Mouse (Mus musculus) heart, embryonic 15.5 days (tissue): Measurements from ENCODE around the gene Lbh. TPM values are rescaled to one million over a fixed set of nuclear protein-coding genes. Genes with fewer than 3 reads are reported as not detected.

Experiments used
- ATAC-seq: fragments of 200-750 bp; cut with Nextera tagmentation; replicated peaks from 2 replicates; pipeline ENCODE4 v1.8.0; 2017; ENCODE audit warnings: low read depth, moderate TSS enrichment; ENCODE audit not compliant: insufficient number of reproducible peaks, insufficient read depth, low FRiP score
- H3K27ac ChIP-seq: fragments of 300-500 bp; sonication (generic); 2 replicates; pipeline ENCODE4 v1.5.1; 2015; ENCODE audit warnings: mild to moderate bottlenecking, inconsistent platforms
- H3K27me3 ChIP-seq: fragments of 300-500 bp; sonication (generic); 2 replicates; pipeline ENCODE4 v1.6.1; 2015; ENCODE audit warnings: inconsistent platforms
- H3K36me3 ChIP-seq: fragments of 300-500 bp; sonication (generic); 2 replicates; pipeline ENCODE4 v1.6.1; 2015; ENCODE audit warnings: mild to moderate bottlenecking, inconsistent platforms
- H3K4me1 ChIP-seq: fragments of 300-500 bp; sonication (generic); replicated peaks from 2 replicates; pipeline ENCODE4 v1.6.1; 2015; ENCODE audit warnings: inconsistent platforms
- H3K4me2 ChIP-seq: fragments of 300-500 bp; sonication (generic); 2 replicates; pipeline ENCODE4 v1.6.1; 2015; ENCODE audit warnings: inconsistent platforms, mild to moderate bottlenecking, moderate library complexity
- H3K4me3 ChIP-seq: fragments of 300-500 bp; sonication (generic); 2 replicates; pipeline ENCODE4 v1.5.1; 2015; ENCODE audit warnings: mild to moderate bottlenecking, inconsistent platforms
- H3K9ac ChIP-seq: fragments of 300-500 bp; sonication (generic); 2 replicates; pipeline ENCODE4 v1.6.1; 2015; ENCODE audit warnings: mild to moderate bottlenecking, inconsistent platforms
- H3K9me3 ChIP-seq: fragments of 300-500 bp; sonication (generic); replicated peaks from 2 replicates; pipeline ENCODE4 v1.6.1; 2016; ENCODE audit warnings: inconsistent platforms
- WGBS: fragments of 180-500 bp; shearing (Covaris S2); methylation state at CpG from one replicate; pipeline ENCODE4 v1.1.7; 2015; ENCODE audit warnings: mixed read lengths; 5-methylcytosine and 5-hydroxymethylcytosine counted together
- polyA plus RNA-seq: library from polyadenylated mRNA; unstranded; fragments of >200 nt; fragmentation: Nextera tagmentation; extraction: Ambion mirVana; gene quantifications from 2 replicates; pipeline ENCODE4 v1.2.1, GENCODE M21; 2015

Gene Lbh
- polyA plus RNA-seq, 1 experiment from 2014 or later, result 29.0 TPM

DNA sequence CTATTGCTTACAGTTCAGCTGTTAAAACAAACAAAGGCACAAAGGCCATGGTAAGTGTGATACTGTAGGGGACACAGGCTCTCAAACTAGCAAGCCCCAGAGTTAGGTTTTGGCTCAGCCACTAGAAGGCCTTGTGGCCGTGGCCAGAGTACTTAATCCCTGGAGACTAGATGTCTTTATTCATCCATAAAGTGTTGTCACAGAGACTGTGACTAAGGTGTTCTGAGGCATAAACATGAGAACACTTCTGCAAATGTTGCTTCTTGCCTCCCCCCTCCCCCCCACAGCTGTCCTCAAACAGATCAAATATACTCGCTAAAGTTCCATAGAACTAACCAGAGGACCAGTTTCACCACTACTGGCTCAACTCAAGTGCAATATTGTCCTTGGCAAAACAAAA is 4.0 kb upstream of the Lbh start:
- Histone ChIP-seq H3K4me2 (no peak overlapping the region), H3K27ac (no peak overlapping the region), H3K9me3 (no peaks in the 10 kb centered on the region), H3K4me3 (no peak overlapping the region), H3K27me3 (no peaks in the 10 kb centered on the region), H3K4me1 (peaks cover 33% of the 10 kb centered on the region), H3K36me3 (no peaks in the 10 kb centered on the region), H3K9ac (no peak overlapping the region)
- 85% methylated on average over 2 of the region's 2 CpGs for WGBS
- ATAC-seq, result no peak

DNA sequence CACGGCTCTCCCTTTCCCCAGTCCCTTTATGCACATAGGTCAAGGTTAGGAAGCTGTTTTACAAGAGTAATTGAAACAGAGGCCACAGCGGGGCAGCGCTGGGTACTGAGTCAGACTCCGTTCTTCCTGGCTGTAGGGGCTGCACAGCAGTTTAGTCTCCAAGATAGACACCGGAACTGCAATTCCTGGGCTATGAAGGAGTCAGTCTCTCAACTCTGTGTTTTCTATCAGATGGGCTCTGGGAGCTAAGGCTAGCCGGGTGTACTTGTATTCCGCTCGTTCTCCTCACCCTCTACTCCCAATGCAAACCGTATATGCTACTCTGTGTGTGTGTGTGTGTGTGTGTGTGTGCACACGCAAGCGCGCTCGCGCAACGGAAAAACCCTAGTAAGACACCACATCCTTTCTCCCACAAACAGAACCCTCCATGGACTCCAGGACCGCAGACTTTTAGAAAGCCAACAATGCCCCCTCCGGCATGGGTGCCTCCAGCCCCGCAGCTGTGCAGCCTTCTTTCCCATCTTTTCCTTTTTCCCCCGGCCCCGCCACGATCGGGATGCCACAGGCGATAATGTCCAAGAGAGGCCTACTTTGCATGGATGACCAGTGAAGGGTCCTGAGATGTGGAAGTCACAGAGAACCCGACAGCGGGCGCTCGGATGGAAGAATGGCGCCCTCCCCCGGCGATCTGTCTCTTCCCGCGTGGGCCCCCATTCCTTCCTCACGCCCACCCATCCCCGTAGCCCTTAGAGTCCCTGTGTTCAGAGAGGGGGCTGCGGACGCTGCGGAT is 669 bp upstream of the Lbh start:
- H3K36me3 ChIP-seq, result peaks cover 11% of the 10 kb centered on the region; the same call in 1 of the 2 replicates
- H3K27me3 ChIP-seq, result no peaks in the 10 kb centered on the region
- peak overlapping the region; percentile 88 for H3K4me3 ChIP-seq
- peak; percentile 27 for ATAC-seq
- H3K9me3 ChIP-seq, result no peaks in the 10 kb centered on the region
- H3K27ac ChIP-seq, result peak overlapping the region; percentile 95
- H3K4me2 ChIP-seq, result peak overlapping the region; percentile 86
- H3K9ac ChIP-seq, result peak overlapping the region; percentile 97
- WGBS, result 2% methylated on average over 37 of the region's 37 CpGs
- peaks cover 24% of the 10 kb centered on the region for H3K4me1 ChIP-seq

DNA sequence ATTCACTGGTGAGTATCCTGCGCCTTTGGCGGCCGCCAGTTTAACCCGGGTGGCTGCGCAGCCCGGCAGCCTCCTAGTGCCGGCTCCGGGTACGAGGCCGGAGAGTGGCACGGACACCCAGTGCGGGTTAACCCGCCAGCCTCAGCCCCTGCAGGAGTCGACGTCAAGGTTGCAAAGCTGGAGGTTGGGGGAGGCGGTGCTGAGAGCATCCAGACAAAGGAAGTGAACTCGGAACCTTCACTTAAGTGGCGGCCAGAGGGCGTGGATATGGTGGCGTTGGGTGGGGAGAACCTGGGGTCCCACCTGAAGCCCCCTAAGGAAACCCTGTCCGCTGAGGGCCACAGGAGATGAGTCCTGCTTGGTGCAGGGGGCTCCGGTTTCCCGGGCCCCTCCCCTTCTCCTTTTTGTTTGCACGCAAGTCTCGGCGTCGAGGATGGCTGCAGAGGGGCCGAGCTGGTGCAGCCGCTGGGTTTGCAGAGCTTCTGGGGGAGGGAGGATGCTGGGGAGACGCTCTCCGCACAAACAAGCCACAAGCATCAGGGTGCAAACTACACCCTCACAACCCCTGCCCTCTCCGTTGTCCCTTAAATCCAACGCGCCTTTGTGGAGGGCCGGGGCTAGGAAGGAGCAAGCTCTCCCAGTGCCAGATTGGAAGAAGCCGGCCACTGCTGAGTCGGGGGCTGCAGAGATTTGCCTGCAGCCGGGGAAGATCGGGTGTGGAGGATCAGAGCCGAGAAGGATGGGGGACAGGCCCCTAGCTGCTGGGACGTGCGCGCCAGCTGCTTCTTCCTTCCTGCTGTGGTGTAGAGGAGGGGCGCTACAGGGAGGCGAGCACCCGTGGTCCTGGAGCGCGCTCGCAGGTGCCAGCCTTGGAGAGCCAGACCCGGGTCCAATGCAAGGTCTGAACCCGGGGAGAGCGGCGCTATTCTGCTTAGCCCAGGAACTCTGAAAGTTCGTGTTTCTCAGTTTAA is 751 bp downstream of the Lbh start:
- ATAC-seq, result peak; percentile 25; the same call in 1 of the 2 replicates
- 0% methylated on average over 48 of the region's 54 CpGs for WGBS
- H3K9me3 ChIP-seq, result no peaks in the 10 kb centered on the region
- peak overlapping the region; percentile 95 for H3K27ac ChIP-seq
- peaks cover 25% of the 10 kb centered on the region for H3K36me3 ChIP-seq
- H3K27me3 ChIP-seq, result no peaks in the 10 kb centered on the region
- peak overlapping the region; percentile 88 for H3K4me3 ChIP-seq
- peak overlapping the region; percentile 97 for H3K9ac ChIP-seq
- peaks cover 23% of the 10 kb centered on the region for H3K4me1 ChIP-seq
- peak overlapping the region; percentile 86 for H3K4me2 ChIP-seq

DNA sequence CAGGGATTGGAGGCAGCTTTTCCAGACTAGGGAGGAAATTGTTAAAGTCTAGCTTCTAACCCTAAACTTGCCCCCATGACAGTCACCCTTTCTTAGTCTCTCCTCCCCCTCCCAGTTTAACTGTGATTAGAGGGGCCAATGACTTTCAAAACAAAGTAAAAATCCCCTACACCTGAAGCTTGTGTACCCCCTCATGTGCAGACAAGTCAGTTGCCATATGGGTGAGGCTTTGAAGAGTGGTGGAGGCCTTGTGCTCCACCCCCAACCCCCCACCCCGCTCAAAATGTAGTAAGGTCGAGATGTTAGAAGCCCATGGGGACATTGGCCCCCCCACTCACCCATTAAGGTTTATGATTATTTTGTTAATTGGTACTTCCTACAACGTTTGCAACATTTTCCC is 1.5 kb downstream of the Lbh start:
- no peaks in the 10 kb centered on the region for H3K27me3 ChIP-seq
- H3K4me2 ChIP-seq, result peak overlapping the region; percentile 86
- peak overlapping the region; percentile 97 for H3K9ac ChIP-seq
- peaks cover 28% of the 10 kb centered on the region for H3K36me3 ChIP-seq
- H3K4me1 ChIP-seq, result peaks cover 29% of the 10 kb centered on the region
- H3K9me3 ChIP-seq, result no peaks in the 10 kb centered on the region
- 12% methylated on average over 3 of the region's 3 CpGs for WGBS
- ATAC-seq, result no peak
- peak overlapping the region; percentile 95 for H3K27ac ChIP-seq
- H3K4me3 ChIP-seq, result peak overlapping the region; percentile 88

DNA sequence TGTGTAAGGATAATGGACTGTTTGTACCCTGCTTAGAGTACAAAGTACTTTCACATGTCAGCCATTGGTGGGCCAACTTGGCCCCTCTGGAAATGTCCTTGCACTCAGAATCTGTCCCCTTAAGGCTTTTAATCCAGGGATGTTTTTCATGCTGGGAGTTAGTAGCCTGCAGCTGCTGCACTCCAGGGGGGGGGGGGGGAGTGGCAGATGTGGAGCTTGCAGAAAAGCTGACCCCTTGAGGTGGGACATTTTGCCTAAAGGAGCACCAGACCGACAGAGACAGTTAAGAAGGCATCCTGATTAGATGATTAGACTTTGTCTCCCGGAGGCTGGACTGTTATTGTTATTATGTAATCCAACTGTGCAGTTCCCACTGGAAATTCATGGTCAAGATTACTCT is 2.3 kb downstream of the Lbh start:
- Histone ChIP-seq H3K4me3 (peak overlapping the region; percentile 88), H3K27ac (peak overlapping the region; percentile 83), H3K4me2 (peak overlapping the region; percentile 86), H3K9ac (peak overlapping the region; percentile 61), H3K9me3 (no peaks in the 10 kb centered on the region), H3K36me3 (peaks cover 30% of the 10 kb centered on the region), H3K4me1 (peaks cover 36% of the 10 kb centered on the region), H3K27me3 (no peaks in the 10 kb centered on the region)
- ATAC-seq, result no peak
- 11% methylated on average over 2 of the region's 2 CpGs for WGBS

DNA sequence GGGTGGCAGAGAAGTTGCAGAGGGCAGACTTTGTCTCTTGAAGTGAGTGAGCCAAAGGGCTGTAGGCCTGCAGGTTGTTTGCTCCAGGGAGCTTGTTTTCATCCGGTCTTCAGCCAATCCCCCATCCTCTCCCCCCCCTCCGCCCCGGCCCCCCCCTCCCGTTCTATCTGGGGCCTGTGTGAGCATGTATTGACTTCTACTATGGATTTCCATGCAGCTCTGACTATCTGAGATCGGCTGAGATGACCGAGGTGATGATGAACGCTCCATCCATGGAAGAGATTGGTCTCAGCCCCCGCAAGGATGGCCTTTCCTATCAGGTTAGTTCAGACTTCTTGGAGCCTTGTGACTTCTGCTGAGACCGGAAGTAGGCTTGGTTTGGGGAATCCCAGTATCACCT is 2.9 kb downstream of the Lbh start:
- Histone ChIP-seq H3K9me3 (no peaks in the 10 kb centered on the region), H3K4me1 (peaks cover 41% of the 10 kb centered on the region), H3K27me3 (no peaks in the 10 kb centered on the region), H3K27ac (peak overlapping the region; percentile 83), H3K4me3 (peak overlapping the region; percentile 88), H3K4me2 (peak overlapping the region; percentile 86), H3K36me3 (peaks cover 30% of the 10 kb centered on the region), H3K9ac (peak overlapping the region; percentile 61)
- WGBS, result 22% methylated on average over 9 of the region's 9 CpGs
- ATAC-seq, result no peak

DNA sequence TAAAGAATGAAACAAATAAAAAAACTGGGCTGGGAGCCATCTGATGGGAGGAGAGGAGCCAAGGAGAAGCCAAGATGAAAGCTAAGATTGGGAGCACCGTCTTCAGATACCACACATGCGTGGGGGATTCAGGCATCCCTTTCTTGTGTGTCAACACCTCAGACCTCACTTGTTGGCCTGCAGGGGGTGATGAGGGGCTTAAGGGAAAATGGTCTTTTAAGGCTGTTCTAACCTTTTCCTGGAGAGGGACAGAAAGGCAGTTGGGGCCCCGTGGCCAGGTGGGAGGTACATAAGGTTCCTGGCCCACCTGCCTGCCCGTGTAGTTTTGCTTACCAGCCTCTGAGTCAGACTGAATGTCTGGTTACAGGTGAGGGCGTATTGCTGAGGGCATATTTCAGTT is 4.1 kb downstream of the Lbh start:
- H3K9ac ChIP-seq, result peak overlapping the region; percentile 61
- peak overlapping the region; percentile 86 for H3K4me2 ChIP-seq
- ATAC-seq, result no peak
- 38% methylated on average over 5 of the region's 5 CpGs for WGBS
- peak overlapping the region; percentile 88 for H3K4me3 ChIP-seq
- peak overlapping the region; percentile 83 for H3K27ac ChIP-seq
- peaks cover 45% of the 10 kb centered on the region for H3K4me1 ChIP-seq
- H3K36me3 ChIP-seq, result peaks cover 39% of the 10 kb centered on the region
- H3K9me3 ChIP-seq, result no peaks in the 10 kb centered on the region
- H3K27me3 ChIP-seq, result no peaks in the 10 kb centered on the region

DNA sequence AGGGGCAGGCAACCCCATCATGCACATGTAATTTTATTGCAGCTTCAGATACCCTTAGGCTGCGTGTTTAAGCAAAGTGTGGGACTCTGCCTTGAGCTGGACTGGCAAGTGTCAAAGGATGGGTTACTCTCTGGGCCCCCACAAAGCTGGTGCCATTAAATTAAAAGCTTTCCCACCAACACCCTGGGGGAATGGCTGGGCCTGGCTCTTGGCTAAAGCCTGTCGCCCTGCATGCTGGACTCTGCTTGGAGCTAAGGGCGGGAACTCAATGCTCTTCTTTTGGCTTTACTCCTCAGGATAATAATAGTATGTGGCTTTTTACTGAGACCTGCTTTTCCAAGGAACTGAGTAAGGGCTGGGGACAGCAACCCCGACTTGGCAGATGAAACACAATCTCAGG is 5.2 kb downstream of the Lbh start:
- Histone ChIP-seq H3K4me3 (peak overlapping the region; percentile 88), H3K9ac (peak overlapping the region; percentile 61), H3K36me3 (peaks cover 43% of the 10 kb centered on the region), H3K4me2 (peak overlapping the region; percentile 86), H3K9me3 (no peaks in the 10 kb centered on the region), H3K4me1 (peaks cover 51% of the 10 kb centered on the region), H3K27ac (peak overlapping the region; percentile 83), H3K27me3 (no peaks in the 10 kb centered on the region)
- ATAC-seq, result no peak
- WGBS, result 54% methylated on average over 4 of the region's 4 CpGs

DNA sequence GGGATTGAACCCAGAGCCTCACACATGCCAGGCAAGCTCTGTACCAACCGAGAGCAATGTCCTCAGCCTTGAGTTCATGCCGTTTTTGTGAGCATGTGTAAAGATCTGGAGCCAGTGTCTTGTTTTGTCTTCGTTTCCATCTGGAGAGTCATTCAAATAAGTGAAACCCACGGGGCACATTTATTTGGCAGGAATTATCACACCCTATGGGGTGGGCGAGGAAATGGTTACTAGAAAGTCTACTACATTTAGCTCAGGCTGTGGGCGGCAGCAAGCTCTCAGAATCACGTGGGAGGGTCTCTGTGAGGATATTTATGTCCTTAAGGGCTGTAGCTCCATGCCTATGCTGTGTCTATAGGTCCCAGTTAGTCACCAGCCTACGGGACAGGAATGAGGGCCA is 6.2 kb downstream of the Lbh start:
- no peak for ATAC-seq
- Histone ChIP-seq H3K27me3 (no peaks in the 10 kb centered on the region), H3K27ac (peak overlapping the region; percentile 83), H3K4me2 (peak overlapping the region; percentile 86), H3K9me3 (no peaks in the 10 kb centered on the region), H3K36me3 (peaks cover 51% of the 10 kb centered on the region), H3K9ac (peak overlapping the region; percentile 52; the same call in 1 of the 2 replicates), H3K4me1 (peaks cover 59% of the 10 kb centered on the region), H3K4me3 (peak overlapping the region; percentile 88)
- 37% methylated on average over 8 of the region's 8 CpGs for WGBS

DNA sequence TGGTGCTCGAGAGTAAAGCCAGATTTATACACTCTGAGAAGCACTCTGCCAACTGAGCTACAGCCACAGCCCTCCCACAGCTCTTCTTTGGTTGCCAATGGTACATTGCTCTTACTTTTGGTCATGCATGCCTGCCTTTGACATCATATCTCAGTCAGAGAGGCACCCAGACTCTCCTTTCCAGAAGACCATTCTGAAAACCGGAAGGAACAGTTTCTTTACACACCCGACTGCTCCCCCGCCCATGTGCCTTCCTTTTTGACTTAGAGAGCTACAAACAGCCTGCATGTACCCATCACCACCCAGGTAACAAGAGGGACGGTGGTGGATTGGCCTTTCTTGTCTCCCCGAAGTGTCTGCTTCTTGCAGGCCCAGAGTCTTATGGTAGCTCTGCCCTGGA is 7.0 kb downstream of the Lbh start:
- Histone ChIP-seq H3K9me3 (no peaks in the 10 kb centered on the region), H3K4me1 (peaks cover 62% of the 10 kb centered on the region), H3K4me2 (peak overlapping the region; percentile 86), H3K36me3 (peaks cover 52% of the 10 kb centered on the region), H3K4me3 (peak overlapping the region; percentile 88), H3K27ac (peak overlapping the region; percentile 83), H3K27me3 (no peaks in the 10 kb centered on the region), H3K9ac (peak overlapping the region; percentile 52)
- no peak for ATAC-seq
- WGBS, result 61% methylated on average over 6 of the region's 6 CpGs
